Mouse (Mus musculus) spleen, embryonic (tissue): ENCODE data around the gene Pfas.

Source experiments
- CTCF ChIA-PET: fragments of 350-600 bp; sonication (Branson Sonifier 250); formaldehyde crosslinking; loops from one replicate; lab custom pipeline; 2022; lab: Charles Lee

The Pfas gene

DNA sequence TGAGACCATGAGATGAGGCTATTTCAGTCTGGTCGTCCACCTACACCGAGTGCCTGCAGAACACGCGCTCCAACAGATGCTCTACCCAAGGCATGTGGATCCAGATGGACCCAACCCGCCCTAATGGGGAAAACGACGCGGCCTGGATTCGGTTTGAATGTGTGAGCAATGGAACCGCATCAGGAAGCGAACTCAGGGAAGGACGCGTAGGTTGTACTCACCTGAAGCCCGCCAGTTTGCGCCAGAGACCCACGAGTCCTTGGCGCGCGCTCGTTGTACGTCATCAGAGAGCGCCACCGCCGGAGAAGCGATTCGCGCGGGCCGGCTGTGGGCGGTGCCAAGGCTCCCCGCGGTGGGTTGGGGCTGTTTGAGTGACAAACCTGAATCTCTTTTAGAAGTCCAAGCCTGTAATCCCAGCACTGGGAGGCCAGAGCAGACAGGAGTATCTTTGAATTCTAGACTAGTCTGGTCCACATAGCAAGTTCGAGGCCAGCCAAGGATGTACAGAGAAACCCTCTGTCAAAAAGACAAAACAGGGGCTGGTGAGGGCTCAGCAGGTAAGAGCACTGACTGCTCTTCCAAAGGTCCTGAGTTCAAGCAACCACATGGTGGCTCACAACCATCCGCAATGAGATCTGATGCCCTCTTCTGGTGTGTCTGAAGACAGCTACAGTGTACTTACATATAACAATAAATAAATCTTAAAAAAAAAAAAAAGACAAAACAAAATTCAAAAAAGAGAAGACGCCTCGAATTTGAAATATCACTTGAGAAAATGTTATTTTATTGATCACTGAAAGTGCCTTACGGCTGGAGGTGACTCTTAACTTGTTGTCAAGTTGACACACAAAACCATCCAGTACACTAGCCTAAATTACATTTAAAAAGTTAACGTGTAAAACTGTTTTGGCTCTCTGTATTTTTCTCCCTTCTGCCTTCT, at the start of gene Pfas:
Gene Pfas, minus strand, starts transcription at position 279 of the 940 bp plus-strand sequence.
- CTCF ChIA-PET, result no interaction called here

GRCm38 (mm10) chr11:69053848-69054247, 45.6 kb upstream of the Pfas start:
- CTCF ChIA-PET, result no interaction called here

DNA sequence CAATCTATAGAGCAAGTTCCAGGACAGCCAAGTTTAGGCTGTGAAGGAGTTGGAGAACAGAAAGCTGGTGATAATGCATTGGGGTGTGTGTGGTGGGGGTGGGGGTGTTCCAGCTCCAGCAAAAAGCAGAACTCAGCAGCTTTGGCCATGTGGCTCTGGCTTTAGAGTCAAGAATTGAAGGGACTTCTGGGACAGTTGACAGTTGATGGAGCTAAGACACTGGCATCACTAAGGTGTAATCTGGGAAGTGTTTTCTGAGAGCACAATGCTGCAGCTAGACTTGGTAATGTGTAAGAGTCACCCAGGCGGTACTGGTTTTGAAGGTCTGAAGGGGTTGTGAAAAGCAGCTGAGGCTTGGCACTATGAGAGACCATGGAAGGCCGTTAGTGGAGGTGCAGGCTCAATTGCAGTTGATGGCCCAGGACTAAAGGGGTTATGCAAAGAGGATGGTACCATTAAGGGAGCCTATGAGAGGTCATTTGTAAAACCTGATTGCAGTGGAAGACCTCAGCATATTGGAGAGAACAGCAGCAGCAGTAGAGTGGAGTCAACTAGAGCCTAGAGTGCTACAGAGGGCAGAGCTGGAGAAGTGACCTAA, 44.7 kb upstream of the Pfas start:
- CTCF ChIA-PET, result interaction anchor here (0.7 kb wide), 1 partner anchor 325 kb away, joined by 3 read pairs; no protein-coding TSS in a partner anchor

GRCm38 (mm10) chr11:69051771-69052170, 43.5 kb upstream of the Pfas start:
- CTCF ChIA-PET, result no interaction called here

- CTCF ChIA-PET, result interaction anchor here (0.5 kb wide), 1 partner anchor 71 kb away, joined by 7 read pairs; the partner anchor contains the start of gene 9130213A22Rik
Measured at GRCm38 (mm10) chr11:69050748-69051147, 42.5 kb upstream of the Pfas start.

- CTCF ChIA-PET, result no interaction called here
Measured at GRCm38 (mm10) chr11:69048151-69048550, 39.9 kb upstream of the Pfas start.

- CTCF ChIA-PET, result no interaction called here
Measured at GRCm38 (mm10) chr11:69047592-69047991, 39.3 kb upstream of the Pfas start.

DNA sequence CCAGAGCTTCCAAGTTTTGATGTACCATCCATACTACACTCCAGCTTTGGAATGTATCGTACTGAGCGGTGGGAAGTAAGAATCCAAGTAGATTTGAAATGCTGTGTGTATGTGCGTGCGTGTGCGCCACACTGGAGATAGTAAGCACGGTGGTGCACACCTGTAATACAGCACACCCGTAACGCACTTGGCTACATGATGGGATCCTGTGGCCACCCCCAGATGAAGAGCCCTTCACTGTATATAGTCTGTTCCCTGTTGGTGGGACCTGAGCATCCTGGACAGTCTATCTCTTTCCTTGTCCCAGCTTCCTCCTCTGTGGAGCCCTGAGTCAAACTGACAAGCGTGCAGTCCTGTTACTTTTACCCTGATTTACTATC, 38.1 kb upstream of the Pfas start:
- CTCF ChIA-PET, result interaction anchor here (0.6 to 1.4 kb wide), 2 partner anchors 20 to 75 kb away, joined by 4 to 13 read pairs; no protein-coding TSS in a partner anchor

- CTCF ChIA-PET, result interaction anchor here (0.6 to 1.4 kb wide), 2 partner anchors 20 to 76 kb away, joined by 4 to 13 read pairs; no protein-coding TSS in a partner anchor
Measured at GRCm38 (mm10) chr11:69045531-69046394, 37.5 kb upstream of the Pfas start, which contains the start of gene Aurkb. Gene Aurkb (plus strand): TSS chr11:69045647.

DNA sequence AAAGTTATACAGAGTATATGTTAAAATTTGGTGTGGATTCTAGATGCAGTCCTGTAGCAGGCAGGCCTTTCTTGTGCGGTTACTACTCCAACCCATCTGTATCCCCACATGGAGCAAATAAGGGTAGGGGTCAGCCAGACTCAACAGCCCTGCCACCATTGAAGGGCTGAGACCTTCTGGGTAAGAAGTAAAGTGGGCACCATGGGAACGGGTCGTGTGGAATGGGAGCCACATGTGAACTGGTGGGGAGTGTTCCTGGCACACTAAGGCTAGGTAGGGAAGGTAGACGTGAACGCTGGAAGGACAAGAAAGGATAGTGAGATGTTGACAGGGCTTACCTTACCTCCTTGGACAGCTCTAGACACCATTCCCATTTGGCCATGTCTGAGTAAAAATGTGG, 29.9 kb upstream of the Pfas start:
- CTCF ChIA-PET, result no interaction called here

DNA sequence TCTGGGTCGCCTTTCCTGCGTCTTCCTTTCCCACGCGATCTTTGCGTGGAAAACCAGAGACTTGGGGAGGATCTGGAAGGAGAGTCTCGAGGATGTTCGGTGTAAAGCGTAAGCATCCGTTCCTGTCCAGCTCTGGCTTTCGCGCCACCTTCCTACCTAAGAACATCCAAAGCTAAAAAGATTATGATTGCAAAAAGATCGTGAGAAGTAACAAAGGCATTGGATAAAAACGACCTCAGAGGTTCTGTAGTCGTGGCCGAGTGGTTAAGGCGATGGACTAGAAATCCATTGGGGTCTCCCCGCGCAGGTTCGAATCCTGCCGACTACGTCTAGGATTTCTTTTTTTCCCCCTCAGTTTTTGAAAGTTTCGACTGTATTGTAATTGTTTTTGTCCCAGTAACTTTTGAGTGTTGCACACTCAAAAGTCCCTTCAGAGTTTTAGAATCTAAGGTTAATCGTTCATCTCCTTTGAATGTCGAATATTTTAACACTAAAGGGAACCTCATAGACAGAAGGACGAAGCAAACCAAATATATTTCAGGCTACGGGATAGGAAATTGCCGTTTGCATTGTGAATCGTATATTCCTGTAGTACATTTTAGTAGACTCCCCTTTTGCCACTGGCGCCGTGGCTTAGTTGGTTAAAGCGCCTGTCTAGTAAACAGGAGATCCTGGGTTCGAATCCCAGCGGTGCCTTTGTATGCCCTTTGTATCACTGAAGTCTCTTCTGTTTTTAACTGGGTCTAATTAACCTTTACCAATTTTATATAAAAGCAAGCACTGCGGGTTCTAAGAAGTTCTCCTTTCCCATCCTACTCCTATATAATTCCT, 29.2 kb upstream of the Pfas start:
- CTCF ChIA-PET, result no interaction called here

DNA sequence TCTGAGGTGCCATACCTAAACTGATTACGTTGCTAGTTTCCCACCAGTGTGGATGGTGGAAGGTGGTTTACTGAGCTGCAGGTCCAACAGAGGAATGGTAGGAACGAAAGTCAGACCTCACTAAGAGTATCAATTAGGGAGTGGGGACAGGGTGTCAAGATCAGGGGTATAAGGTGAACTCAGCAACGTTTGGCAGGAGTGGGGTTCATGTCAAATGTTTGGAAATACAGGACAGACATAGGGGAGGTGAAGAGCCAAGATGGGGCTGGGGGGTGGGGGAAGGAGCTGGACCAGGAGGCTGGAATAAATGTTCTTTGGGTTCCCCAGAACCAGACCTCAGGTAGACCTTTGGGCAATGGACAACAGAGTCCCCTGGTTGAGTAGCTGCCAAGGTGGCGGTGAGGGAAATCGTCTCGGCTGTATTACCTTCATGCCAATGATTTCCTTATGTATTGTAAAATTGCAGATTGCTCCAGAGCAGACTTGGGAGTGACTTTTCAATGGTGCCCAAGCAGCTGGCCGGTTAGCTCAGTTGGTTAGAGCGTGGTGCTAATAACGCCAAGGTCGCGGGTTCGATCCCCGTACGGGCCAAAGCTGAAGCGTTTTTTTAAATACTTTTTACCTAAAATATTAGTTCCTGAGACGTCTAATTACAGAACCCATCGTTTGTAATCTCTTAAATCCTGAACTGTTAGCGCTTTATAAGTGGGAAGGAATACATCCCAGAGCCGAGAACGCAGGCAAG, 28.4 kb upstream of the Pfas start:
- CTCF ChIA-PET, result no interaction called here

- CTCF ChIA-PET, result no interaction called here
Measured at GRCm38 (mm10) chr11:69035849-69036248, 27.6 kb upstream of the Pfas start.

DNA sequence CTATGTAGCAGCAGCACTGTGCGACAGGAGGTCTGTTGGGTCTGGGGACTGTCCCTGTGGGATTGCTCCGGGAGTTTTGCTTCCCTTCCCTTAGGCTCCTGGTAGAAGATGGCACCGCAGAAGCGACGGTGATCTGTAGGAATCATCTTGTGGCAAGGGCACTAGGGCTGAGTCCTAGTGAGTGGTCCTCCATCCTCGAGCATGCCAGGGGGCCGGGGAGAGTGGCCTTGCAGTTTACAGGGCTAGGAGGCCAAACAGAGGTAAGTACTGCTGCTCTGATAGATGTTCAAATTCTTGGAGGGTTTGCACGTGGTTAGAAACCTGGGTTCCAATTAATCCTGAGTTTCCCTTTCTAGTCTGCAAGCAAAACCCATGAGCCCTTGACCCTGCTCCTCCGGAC, 27.2 kb upstream of the Pfas start:
- CTCF ChIA-PET, result interaction anchor here (0.7 kb wide), 1 partner anchor 110 kb away, joined by 3 read pairs; no protein-coding TSS in a partner anchor

- CTCF ChIA-PET, result no interaction called here
Measured at GRCm38 (mm10) chr11:69034585-69034984, 26.3 kb upstream of the Pfas start.

DNA sequence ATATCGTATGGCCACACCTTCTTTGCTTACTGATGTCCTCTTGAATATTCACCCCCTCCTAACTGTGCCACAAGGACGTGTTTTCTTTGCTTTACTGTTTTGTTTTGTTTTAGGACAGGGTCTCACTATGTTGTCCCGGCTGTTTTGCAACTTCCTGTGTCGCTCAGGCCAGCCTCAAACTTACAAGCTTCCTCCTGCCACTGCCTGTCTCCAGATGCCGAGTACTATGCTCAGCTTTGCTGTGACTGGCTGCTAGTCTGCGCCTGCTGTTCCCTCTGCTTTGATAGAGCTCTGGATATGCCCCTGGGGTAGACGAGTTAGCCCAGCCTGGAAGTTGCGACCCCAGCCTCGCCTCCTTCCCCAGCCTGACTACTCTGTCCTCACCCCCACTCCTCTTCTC, 25.3 kb upstream of the Pfas start:
- CTCF ChIA-PET, result interaction anchor here (0.5 kb wide), 1 partner anchor 20 kb away, joined by 3 read pairs; no protein-coding TSS in a partner anchor

GRCm38 (mm10) chr11:69028805-69029204, 20.5 kb upstream of the Pfas start:
- CTCF ChIA-PET, result interaction anchor here (0.7 kb wide), 1 partner anchor 30 kb away, joined by 6 read pairs; no protein-coding TSS in a partner anchor

DNA sequence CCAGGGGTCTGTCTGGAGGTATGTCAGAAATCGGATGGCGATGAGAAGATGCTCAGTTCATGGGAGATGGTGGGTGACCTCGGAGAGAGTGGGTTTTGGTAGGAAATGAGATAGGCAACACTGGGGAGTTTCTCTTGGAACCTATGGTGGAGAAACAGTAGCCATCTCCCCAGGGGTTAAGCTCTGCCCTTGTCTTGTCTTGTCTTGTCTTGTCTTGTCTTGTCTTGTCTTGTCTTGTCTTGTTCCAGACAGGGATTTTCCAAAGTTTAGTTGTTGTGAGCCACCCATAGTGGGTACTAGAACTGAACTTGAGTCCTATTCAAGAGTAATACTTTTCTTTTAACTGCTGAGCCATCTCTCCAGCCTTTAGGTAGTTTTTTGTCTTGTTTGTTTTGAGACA, 18.3 kb upstream of the Pfas start:
- CTCF ChIA-PET, result no interaction called here

DNA sequence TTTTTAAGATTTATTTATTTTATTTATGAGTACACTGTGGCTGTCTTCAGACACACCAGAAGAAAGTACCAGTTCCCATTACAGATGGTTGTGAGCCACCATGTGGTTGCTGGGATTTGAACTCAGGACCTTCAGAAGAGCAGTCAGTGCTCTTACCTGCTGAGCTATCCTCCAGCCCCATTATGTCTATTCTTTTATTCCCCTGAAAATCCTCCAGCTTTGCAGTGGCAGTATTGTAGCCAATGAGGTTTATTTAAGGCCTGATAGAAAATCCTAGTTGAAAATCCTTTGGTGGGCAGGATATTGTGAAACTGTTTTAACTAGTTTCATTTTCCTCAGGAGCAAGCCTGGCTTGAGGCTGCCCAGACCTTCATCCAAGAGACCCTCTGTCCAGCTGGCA, 12.4 kb upstream of the Pfas start:
- CTCF ChIA-PET, result no interaction called here

- CTCF ChIA-PET, result interaction anchor here (0.5 kb wide), 1 partner anchor 44 kb away, joined by 4 read pairs; no protein-coding TSS in a partner anchor
Measured at GRCm38 (mm10) chr11:69016755-69017154, 8.5 kb upstream of the Pfas start.
